Mouse (Mus musculus) liver, embryonic 11.5 days (tissue): ENCODE data around the gene Evx2. TPM values are rescaled to one million over a fixed set of nuclear protein-coding genes. Genes with fewer than 3 reads are reported as not detected.

Experiments used
- ATAC-seq: fragments of 200-750 bp; cut with Nextera tagmentation; replicated peaks from 2 replicates; pipeline ENCODE4 v1.8.0; 2017; ENCODE audit warnings: moderate number of reproducible peaks, mild to moderate bottlenecking, moderate TSS enrichment, moderate library complexity; ENCODE audit not compliant: low FRiP score
- DNase-seq: peaks from one replicate; pipeline ENCODE4 v3.0.0-alpha.2; 2017; ENCODE audit warnings: low spot score
- H3K27ac ChIP-seq: fragments of 300-500 bp; sonication (generic); 2 replicates; pipeline ENCODE4 v1.5.1; 2014; ENCODE audit warnings: mild to moderate bottlenecking, low read depth, low read length, control low read depth
- H3K27me3 ChIP-seq: fragments of 300-500 bp; sonication (generic); replicated peaks from 2 replicates; pipeline ENCODE4 v1.6.1; 2014; ENCODE audit warnings: low read length, mixed read lengths; ENCODE audit not compliant: control insufficient read depth, insufficient read depth
- H3K36me3 ChIP-seq: fragments of 300-500 bp; sonication (generic); 2 replicates; pipeline ENCODE4 v1.6.1; 2014; ENCODE audit warnings: mild to moderate bottlenecking, low read length, moderate library complexity, mixed read lengths; ENCODE audit not compliant: control insufficient read depth, insufficient read depth
- H3K4me1 ChIP-seq: fragments of 300-500 bp; sonication (generic); replicated peaks from 2 replicates; pipeline ENCODE4 v1.6.1; 2014; ENCODE audit warnings: low read length, mixed read lengths; ENCODE audit not compliant: control insufficient read depth, insufficient read depth
- H3K4me2 ChIP-seq: fragments of 300-500 bp; sonication (generic); 2 replicates; pipeline ENCODE4 v1.6.1; 2014; ENCODE audit warnings: mild to moderate bottlenecking, control low read depth, moderate library complexity
- H3K4me3 ChIP-seq: fragments of 300-500 bp; sonication (generic); 2 replicates; pipeline ENCODE4 v1.5.1; 2014; ENCODE audit warnings: low read depth, low read length, control low read depth
- H3K9ac ChIP-seq: fragments of 300-500 bp; sonication (generic); 2 replicates; pipeline ENCODE4 v1.6.1; 2014; ENCODE audit warnings: low read depth, low read length, control low read depth
- H3K9me3 ChIP-seq: fragments of 300-500 bp; sonication (generic); 2 replicates; pipeline ENCODE4 v1.6.1; 2016; ENCODE audit warnings: low read length, inconsistent platforms, mixed read lengths; ENCODE audit not compliant: control insufficient read depth
- WGBS: fragments of 180-500 bp; shearing (Covaris S2); extraction: QIAGEN DNeasy Blood & Tissue Kit; methylation state at CpG from one replicate; pipeline ENCODE4 v1.1.7; 2014; 5-methylcytosine and 5-hydroxymethylcytosine counted together
- polyA plus RNA-seq: library from polyadenylated mRNA; unstranded; fragments of >200 nt; fragmentation: Nextera tagmentation; extraction: Ambion mirVana; gene quantifications from 2 replicates; pipeline ENCODE4 v1.2.1, GENCODE M21; 2014

The Evx2 gene
- polyA plus RNA-seq, 1 experiment from 2014 or later, result 0.12 TPM

- Histone ChIP-seq H3K27me3 (no peaks in the 10 kb centered on the region), H3K9me3 (no peaks in the 10 kb centered on the region), H3K9ac (no peak overlapping the region), H3K4me1 (no peaks in the 10 kb centered on the region), H3K36me3 (no peaks in the 10 kb centered on the region), H3K4me2 (no peak overlapping the region), H3K27ac (no peak overlapping the region), H3K4me3 (no peak overlapping the region)
- DNase-seq, result no peak
- 55% methylated on average over 4 of the region's 4 CpGs for WGBS
- no peak for ATAC-seq
Measured at GRCm38 (mm10) chr2:74635412-74635811, 23.9 kb downstream of the Evx2 start.

GRCm38 (mm10) chr2:74620368-74620767, 39.0 kb downstream of the Evx2 start:
- 89% methylated on average over 10 of the region's 10 CpGs for WGBS
- no peak for DNase-seq
- Histone ChIP-seq H3K4me3 (no peak overlapping the region), H3K9me3 (no peaks in the 10 kb centered on the region), H3K27me3 (no peaks in the 10 kb centered on the region), H3K9ac (no peak overlapping the region), H3K4me1 (no peaks in the 10 kb centered on the region), H3K36me3 (no peaks in the 10 kb centered on the region), H3K27ac (no peak overlapping the region), H3K4me2 (no peak overlapping the region)
- ATAC-seq, result no peak

DNA sequence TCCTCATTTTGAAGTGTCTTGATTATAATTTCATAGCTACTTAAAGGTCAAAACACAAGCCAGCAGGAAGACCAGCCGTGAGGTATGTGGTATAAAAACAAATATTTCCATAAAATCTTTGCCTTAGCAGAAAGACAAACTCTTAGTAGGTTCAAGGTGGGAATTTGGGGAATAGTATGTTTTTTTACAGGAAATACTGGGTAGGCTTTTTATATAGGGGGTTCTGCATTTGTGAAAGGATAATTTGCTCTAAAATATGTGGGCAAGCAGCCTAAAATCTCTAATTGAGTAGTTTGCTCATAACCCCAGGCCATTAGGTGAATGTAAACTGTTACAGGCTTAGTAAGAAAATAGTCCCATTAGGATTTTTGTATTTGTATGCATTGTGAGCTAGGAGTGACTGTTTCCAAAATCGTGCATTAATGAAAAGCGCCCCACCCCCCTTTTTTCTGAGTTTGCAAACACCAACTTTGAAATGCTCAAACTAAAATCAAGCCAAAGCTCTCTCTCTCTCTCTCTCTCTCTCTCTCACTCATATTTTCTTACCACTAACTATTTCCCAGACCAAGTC, 39.6 kb downstream of the Evx2 start:
- H3K9me3 ChIP-seq, result no peaks in the 10 kb centered on the region
- no peak overlapping the region for H3K4me2 ChIP-seq
- H3K36me3 ChIP-seq, result no peaks in the 10 kb centered on the region
- H3K27ac ChIP-seq, result no peak overlapping the region
- H3K9ac ChIP-seq, result no peak overlapping the region
- H3K27me3 ChIP-seq, result no peaks in the 10 kb centered on the region
- H3K4me1 ChIP-seq, result no peaks in the 10 kb centered on the region
- no peak overlapping the region for H3K4me3 ChIP-seq
- DNase-seq (no peak), ATAC-seq (no peak)
- 86% methylated on average over 3 of the region's 3 CpGs for WGBS

GRCm38 (mm10) chr2:74617706-74618105, 41.7 kb downstream of the Evx2 start:
- H3K27me3 ChIP-seq, result no peaks in the 10 kb centered on the region
- DNase-seq, result no peak
- ATAC-seq, result no peak
- H3K4me3 ChIP-seq, result no peak overlapping the region
- no peaks in the 10 kb centered on the region for H3K9me3 ChIP-seq
- no peaks in the 10 kb centered on the region for H3K4me1 ChIP-seq
- 80% methylated on average over 9 of the region's 9 CpGs for WGBS
- no peak overlapping the region for H3K9ac ChIP-seq
- H3K4me2 ChIP-seq, result no peak overlapping the region
- H3K36me3 ChIP-seq, result no peaks in the 10 kb centered on the region
- H3K27ac ChIP-seq, result no peak overlapping the region

- no peaks in the 10 kb centered on the region for H3K36me3 ChIP-seq
- no peak overlapping the region for H3K4me2 ChIP-seq
- H3K9me3 ChIP-seq, result no peaks in the 10 kb centered on the region
- ATAC-seq, result no peak
- 79% methylated on average over 4 of the region's 4 CpGs for WGBS
- no peak overlapping the region for H3K9ac ChIP-seq
- no peak overlapping the region for H3K27ac ChIP-seq
- H3K27me3 ChIP-seq, result no peaks in the 10 kb centered on the region
- no peaks in the 10 kb centered on the region for H3K4me1 ChIP-seq
- no peak for DNase-seq
- H3K4me3 ChIP-seq, result no peak overlapping the region
Measured at GRCm38 (mm10) chr2:74611406-74611805, 48.0 kb downstream of the Evx2 start.

DNA sequence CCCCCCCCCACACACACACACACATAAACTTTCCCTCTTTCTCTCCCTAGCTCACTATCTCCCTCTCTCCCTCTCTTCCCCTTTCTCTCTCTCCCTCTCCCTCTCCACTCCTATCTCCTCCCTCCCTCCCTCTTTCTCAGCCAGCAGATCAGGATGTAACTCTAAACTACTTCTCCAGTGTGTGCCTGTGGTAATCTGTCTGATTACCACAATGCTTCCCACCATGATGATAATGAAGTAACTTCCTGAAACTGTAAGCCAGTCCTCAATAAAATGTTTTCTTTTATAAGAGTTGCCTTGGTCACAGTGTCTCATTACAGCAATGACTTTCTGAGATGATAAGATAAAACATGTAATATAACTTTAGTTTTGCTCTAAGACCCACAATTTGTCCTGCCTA, 50.0 kb downstream of the Evx2 start:
- Histone ChIP-seq H3K4me1 (no peaks in the 10 kb centered on the region), H3K27ac (no peak overlapping the region), H3K4me2 (no peak overlapping the region), H3K36me3 (no peaks in the 10 kb centered on the region), H3K9ac (no peak overlapping the region), H3K9me3 (no peaks in the 10 kb centered on the region), H3K4me3 (no peak overlapping the region), H3K27me3 (no peaks in the 10 kb centered on the region)
- no peak for DNase-seq
- ATAC-seq, result no peak

GRCm38 (mm10) chr2:74606087-74606760, 53.1 kb downstream of the Evx2 start:
- Histone ChIP-seq H3K36me3 (no peaks in the 10 kb centered on the region), H3K4me1 (no peaks in the 10 kb centered on the region), H3K9ac (no peak overlapping the region), H3K4me3 (no peak overlapping the region), H3K9me3 (no peaks in the 10 kb centered on the region), H3K27me3 (no peaks in the 10 kb centered on the region), H3K27ac (no peak overlapping the region), H3K4me2 (no peak overlapping the region)
- 44% methylated on average over 5 of the region's 5 CpGs for WGBS
- DNase-seq, result no peak
- ATAC-seq, result no peak

DNA sequence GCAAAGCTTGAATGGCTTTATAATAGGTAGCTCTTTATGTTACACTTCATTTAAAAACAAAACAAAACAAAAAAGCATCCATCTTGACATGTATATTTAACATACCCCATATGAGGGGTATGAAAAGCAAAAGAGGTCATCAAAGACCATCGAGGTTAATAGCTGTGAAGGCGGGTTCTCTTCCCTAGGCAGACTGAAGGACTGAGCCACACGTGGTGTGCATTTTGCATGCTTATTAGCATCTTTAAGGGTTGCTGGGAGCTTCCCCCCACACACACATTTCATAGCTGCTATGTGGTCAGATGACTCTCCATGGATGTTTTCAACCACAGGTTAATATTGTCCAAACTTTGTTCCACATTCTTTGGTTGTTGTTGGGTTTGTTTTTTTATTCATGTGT, 55.3 kb downstream of the Evx2 start:
- H3K9me3 ChIP-seq, result no peaks in the 10 kb centered on the region
- no peak overlapping the region for H3K4me3 ChIP-seq
- H3K27ac ChIP-seq, result no peak overlapping the region
- H3K4me2 ChIP-seq, result no peak overlapping the region
- no peak for ATAC-seq
- no peaks in the 10 kb centered on the region for H3K27me3 ChIP-seq
- H3K4me1 ChIP-seq, result no peaks in the 10 kb centered on the region
- H3K36me3 ChIP-seq, result no peaks in the 10 kb centered on the region
- WGBS, result 62% methylated on average over 3 of the region's 3 CpGs
- no peak overlapping the region for H3K9ac ChIP-seq
- no peak for DNase-seq
